Mouse (Mus musculus) left cerebral cortex, adult 18-20 months (tissue): ENCODE data around the gene Art1. TPM values are rescaled to one million over a fixed set of nuclear protein-coding genes. Genes with fewer than 3 reads are reported as not detected.
A peak's percentile ranks its signal among the peaks of the same experiment; 100 is the strongest.

ENCODE experiments used
- DNase-seq, 2 experiments: peaks; one replicate each; pipeline ENCODE4 v3.0.0; 2021 to 2022; ENCODE audit warnings: low spot score in 2 of 2, mixed read lengths in 1 of 2
- total RNA-seq, 2 experiments: library from RNA; stranded (reverse); gene quantifications; 2 replicates each; pipeline ENCODE4 v1.2.3; 2021

Art1 gene
- total RNA-seq, 2 experiments from 2014 or later: not detected

- DNase-seq: no peak
Measured at GRCm38 (mm10) chr7:102108206-102108605, 6.7 kb downstream of the Art1 start.

GRCm38 (mm10) chr7:102109171-102109570 is 7.6 kb downstream of the Art1 start, which contains the start of gene Art5:
Gene Art5 (minus strand): TSS chr7:102109489.
- DNase-seq: no peak

DNA sequence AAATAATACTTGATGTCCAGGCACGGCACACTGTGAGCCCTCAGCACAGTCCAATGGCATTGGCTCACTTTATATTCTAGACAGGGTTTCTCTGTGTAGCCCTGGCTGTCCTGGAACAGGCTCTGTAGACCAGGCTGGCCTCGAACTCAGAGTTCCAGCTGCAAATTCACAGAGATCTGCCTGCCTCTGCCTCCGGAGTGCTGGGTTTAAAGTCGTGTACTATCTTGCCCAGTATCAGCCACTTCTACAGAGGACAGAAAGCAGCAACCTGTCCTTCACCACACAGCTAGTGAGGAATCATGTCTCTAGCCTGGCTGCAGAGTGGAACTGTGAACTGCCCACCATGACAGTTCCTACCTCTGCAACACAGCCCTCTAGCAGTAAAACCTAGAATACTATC is 8.2 kb downstream of the Art1 start:
- no peak for DNase-seq

GRCm38 (mm10) chr7:102113151-102113729 is 11.7 kb downstream of the Art1 start:
- no peak for DNase-seq

- no peak for DNase-seq
Measured at GRCm38 (mm10) chr7:102116579-102117331, 15.2 kb downstream of the Art1 start, which contains the start of gene Chrna10. Gene Chrna10 (minus strand): TSS chr7:102116828.

DNA sequence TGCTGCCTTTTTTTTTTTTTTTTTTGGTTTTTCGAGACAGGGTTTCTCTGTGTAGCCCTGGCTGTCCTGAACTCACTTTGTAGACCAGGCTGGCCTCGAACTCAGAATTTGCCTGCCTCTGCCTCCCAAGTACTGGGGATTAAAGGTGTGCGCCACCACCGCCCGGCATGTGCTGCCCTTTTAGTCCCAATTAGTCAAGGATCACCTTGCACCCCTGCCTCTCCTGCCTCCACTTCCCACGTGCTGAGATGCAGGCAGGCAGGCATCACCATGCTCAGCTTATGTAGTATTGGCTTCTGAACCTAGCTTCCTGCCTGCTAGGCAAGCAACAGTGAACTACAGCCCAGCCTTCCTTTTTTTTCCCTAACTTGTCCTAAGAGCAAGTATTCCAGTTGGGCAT is 15.8 kb downstream of the Art1 start:
- DNase-seq: no peak

GRCm38 (mm10) chr7:102120326-102120725 is 18.8 kb downstream of the Art1 start:
- no peak for DNase-seq

- DNase-seq: no peak
Measured at GRCm38 (mm10) chr7:102132395-102132794, 30.9 kb downstream of the Art1 start.

- peak in 1 of 2 experiments; percentile 12 for DNase-seq
Measured at GRCm38 (mm10) chr7:102137464-102137863, 35.9 kb downstream of the Art1 start.

DNA sequence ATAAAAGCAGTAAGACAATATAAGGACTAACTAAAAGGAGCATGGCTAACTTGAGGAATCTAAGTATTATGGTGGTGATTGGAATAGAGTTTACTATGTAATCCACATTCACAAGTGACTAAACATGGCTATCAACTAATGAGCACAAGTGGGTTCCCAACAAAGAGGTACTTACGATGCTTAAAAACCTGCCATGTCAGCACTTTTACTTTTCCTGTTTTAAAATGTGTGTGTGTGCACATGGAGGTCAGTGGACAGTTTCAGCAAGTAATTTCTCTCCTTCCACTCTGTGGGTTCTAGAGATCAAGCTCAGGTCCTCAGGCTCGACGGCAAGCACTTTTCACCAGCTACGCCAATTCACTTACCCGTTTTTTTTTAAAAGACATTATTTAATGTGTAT is 36.4 kb downstream of the Art1 start:
- DNase-seq: no peak

GRCm38 (mm10) chr7:102153691-102154090 is 52.1 kb downstream of the Art1 start:
- no peak for DNase-seq

Other genes starting within 250 kb of the Art1 start
- under 1 TPM in 1 of 2 experiments, not detected in 1; 0.54 TPM for gene Folr2, start 244.5 kb upstream of the Art1 start, total RNA-seq
- 10 to 100 TPM; 27.2 to 34.1 TPM for gene Anapc15, start 238.0 kb upstream of the Art1 start, total RNA-seq
- not detected for gene Folr1, start 231.0 kb upstream of the Art1 start, total RNA-seq
- gene Lamtor1, start 195.8 kb upstream of the Art1 start, total RNA-seq: 10 to 100 TPM; 82.6 to 87.9 TPM
- not detected for gene Tomt, start 195.4 kb upstream of the Art1 start, total RNA-seq
- gene Lrrc51, start 167.8 kb upstream of the Art1 start, total RNA-seq: 1 to 10 TPM; 5.4 to 5.5 TPM
- 100 to 1,000 TPM in 1 of 2 experiments, 10 to 100 TPM in 1; 93.8 to 106 TPM for gene Numa1, start 167.6 kb upstream of the Art1 start, total RNA-seq
- gene Il18bp, start 83.1 kb upstream of the Art1 start, total RNA-seq: 1 to 10 TPM; 6.6 to 6.8 TPM
- gene Rnf121, start 36.3 kb upstream of the Art1 start, total RNA-seq: 10 to 100 TPM; 46.0 to 46.6 TPM
- 10 to 100 TPM; 20.5 to 26.6 TPM for gene Xndc1, start 36.2 kb upstream of the Art1 start, total RNA-seq
- gene Xntrpc, start 36.0 kb upstream of the Art1 start, total RNA-seq: 1 to 10 TPM; 2.4 to 2.5 TPM
- not detected for gene Trpc2, start 18.6 kb upstream of the Art1 start, total RNA-seq
- gene Art5, start 7.7 kb downstream of the Art1 start, total RNA-seq: not detected
- gene Chrna10, start 15.1 kb downstream of the Art1 start, total RNA-seq: under 1 TPM; 0.30 to 0.46 TPM
- gene Nup98, start 108.4 kb downstream of the Art1 start, total RNA-seq: 10 to 100 TPM; 43.3 to 45.6 TPM
- 10 to 100 TPM; 20.5 to 21.2 TPM for gene Pgap2, start 108.5 kb downstream of the Art1 start, total RNA-seq
- 10 to 100 TPM; 21.7 to 22.5 TPM for gene Rhog, start 154.3 kb downstream of the Art1 start, total RNA-seq
- 10 to 100 TPM; 74.4 to 80.5 TPM for gene Stim1, start 166.1 kb downstream of the Art1 start, total RNA-seq